Mouse (Mus musculus) right cerebral cortex, postnatal 10 days (tissue): Measurements from ENCODE around the gene Man1a2.

Experiments
- DNase-seq, 2 experiments: peaks; one replicate each; pipeline ENCODE4 v3.0.0; 2021; ENCODE audit warnings: low spot score in 2 of 2

The Man1a2 gene

DNA sequence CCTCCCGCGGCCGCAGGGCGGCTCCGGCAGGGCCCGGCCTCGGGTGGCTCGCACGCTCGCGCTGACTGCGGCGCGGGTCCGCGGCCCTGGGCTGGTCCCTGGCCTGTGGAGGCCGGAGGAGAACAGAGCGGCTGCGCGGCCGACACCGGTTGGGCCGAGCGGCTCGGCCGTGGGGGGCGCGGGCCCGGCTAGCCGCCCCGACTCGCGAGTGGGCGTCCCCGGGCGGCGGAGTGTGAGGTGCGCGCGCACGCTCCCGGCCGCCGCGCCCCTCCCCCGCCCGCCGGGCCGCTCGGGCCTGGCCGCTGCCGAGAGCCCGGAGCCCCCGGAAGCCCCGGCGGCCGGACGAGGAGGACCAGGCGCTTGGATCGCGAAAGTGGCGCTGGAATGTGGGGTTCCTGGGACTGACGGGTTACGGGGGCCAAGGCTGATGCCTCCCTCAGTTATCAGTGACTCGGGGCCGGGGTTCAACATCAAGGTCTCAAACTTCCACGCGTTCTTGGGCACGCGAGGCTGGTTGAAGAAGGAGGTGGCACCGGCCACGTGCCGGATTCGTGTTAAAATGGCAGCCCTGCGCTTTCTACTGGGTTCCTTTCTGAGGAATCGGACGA is 564 bp upstream of the Man1a2 start:
- DNase-seq, result peak; percentile 80 to 81

DNA sequence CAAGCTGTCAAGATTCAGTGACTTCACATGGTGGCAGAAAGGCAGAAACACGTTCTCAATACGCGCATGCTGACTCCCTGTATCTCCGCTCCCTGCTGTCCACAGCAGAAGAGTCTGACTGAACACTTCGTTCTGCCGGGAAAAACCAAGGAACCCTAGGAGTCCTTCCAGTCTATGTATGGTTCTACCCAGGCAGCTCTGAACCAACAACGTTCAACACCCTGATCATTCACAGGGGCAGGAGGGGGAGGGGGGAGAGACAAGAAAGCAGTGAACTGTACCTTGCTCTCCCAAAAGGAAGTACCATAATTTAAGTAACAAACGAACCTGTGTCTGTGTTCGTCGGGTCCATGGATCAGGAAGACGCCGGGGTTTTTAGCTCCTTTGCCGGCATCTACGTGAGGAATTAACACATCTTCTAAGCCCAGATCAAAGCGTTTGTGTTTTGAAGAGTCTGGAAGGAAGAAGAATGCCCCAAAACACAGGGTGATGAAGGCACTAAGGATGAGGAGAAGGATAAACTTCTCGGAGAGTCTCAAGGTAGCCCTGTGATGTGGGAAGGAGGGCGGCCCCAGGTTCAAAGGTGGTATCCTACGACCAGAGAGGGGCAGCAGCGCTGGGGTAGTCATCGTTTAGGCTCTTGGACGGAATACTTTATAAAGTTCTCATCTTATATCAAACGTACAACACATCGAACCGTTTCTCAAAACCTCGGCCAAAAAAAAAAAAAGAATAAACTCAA is 898 bp downstream of the Man1a2 start:
- DNase-seq, result peak in 1 of 2 experiments; percentile 50

DNA sequence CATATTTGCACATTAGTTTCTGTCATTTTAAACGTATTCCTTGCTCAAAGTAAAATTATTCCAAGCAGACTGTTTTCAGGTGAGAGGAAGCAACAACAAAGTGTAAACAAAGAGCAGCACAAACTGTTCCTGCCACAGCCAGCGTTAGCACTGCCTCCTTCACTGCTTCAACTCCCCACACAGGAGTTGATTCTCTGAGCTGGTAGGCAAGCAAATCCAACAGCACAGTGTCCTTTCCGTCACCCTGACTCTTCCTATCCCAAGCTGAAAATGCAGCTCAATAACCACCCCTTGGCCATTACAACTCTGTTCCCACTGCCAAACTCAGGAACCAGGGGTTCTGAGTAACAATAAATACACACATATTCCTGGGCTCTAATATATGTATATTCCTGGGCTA is 2.5 kb downstream of the Man1a2 start:
- DNase-seq, result no peak

DNA sequence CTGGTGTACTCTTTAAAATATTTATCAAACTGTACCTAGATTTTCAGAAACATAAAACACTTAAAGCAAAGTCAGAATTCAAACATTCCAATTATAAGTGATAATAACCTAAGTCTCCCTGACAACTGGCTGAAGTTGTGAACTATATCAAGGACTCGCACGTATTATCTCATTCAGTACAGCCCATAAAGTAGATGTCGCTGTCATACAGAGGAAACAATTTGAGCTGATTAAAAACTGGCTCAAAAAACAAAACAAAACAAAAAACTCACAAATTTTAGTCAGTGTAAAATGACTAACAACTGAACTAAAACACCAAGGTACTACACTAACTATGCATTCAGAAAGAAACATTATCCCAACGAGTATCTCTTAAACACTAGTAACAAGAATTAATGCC is 3.0 kb downstream of the Man1a2 start:
- DNase-seq, result no peak

DNA sequence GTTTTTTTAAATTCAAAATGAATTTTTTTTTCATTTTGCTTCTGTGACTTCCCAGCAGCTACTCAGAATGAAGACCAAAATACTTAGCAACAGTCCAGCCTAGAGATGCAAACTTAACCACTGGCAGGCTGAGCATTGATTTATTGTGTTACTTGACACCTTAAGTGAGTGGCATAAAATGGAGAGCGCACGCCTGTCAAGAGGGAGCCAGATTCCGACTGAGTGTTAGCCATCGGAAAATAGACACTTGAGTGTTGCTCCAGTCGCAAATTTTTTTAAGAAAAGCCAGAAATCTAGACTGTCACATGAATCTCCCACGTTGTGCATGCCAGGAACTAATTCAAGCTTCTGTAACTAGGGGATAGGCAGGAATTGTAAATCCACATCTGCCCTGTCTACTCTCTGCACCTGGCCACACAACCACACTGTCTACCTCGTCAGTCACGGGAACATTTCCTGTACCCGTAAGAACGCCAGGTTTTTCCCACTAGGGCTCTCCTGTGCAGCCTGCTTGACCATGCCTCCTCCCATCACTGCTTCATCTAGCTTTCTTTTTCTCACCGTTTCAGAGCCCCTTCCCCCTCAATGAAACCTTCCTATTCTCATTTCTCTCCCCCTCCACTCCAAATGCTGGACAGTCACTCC is 3.7 kb downstream of the Man1a2 start:
- DNase-seq, result no peak

DNA sequence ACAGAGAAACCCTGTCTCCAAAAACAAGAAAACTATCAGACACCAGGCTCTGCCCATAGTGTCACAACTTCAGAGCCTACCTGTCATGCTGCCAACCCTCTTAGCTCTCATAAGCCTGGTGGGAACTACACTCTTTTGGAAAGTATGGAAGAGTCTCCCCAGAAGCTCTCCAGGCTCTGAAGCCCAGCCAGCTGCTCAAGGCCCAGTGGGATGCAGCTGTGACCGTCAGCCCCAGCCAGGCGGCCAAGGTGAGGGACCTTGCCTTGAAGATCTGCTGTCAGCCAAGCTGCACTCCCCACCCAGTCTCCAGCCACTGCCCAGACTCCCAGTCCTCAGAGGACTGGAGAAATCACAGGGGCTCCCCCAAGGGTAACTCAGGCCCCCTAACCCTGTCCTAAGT is 5.1 kb downstream of the Man1a2 start:
- DNase-seq, result no peak

DNA sequence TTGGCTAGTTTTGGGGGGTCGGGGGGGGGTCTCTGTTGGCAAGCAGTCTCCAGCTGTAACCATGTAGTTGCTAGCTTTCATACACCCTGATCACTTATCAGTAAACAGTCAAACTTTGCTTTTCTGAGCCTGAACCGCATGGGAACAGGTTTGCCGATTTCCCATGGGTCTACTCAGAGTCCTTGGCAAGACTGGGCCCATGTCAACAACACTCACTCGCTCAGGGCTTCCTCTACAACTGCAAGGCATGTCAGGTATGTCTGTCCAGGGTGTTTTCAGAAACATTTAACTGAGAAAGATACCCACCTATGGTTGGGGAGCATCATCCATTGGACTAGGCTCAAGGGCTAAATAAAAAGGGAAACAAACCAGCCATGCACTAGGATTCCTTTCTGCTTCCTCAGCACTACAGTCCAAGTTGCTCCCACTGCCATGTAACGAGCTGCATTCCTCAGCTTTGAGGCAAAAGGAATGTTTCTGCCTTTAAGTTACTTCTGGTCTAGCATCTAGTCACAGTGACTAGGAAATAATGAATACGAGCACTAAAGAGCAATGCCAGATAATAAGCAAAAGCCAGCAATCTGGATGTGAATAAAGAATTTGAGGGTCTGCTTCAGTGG is 6.2 kb downstream of the Man1a2 start:
- no peak for DNase-seq

DNA sequence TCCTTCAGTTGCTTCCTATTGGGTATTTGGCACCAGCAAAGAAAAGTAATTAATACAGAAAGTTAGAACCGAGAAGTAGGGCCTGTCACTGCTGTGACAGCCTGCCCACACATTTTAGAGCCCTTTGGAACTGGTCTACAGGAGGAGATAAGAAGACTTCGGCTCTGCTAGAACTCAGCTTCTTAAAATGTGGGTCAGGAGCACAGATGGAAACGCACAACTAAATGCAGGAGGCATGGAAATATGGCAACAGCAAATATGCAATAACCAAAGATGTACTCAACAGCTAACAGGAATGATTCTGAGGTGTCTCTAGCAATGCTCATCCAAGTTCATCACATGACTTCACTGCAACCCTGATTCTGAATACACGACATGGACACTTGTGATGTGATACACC is 10.2 kb downstream of the Man1a2 start:
- no peak for DNase-seq

DNA sequence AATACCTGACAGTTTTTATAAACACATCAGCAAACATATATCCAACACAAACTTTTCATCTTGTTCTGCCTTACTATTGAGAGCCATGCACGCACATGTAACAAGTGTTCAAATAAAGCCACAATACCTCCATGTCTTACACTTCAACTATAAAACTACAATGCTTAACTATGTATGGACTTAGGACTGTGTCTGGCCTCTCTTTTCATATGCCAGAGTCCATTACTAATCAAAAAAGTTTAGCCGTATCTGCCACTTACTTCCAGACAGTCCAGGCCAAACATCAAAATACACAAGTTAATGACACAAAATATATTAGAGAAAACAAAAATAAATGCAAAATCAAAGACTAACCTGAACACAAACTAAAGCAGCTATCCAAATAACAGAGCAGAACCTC is 14.9 kb downstream of the Man1a2 start:
- DNase-seq, result no peak

DNA sequence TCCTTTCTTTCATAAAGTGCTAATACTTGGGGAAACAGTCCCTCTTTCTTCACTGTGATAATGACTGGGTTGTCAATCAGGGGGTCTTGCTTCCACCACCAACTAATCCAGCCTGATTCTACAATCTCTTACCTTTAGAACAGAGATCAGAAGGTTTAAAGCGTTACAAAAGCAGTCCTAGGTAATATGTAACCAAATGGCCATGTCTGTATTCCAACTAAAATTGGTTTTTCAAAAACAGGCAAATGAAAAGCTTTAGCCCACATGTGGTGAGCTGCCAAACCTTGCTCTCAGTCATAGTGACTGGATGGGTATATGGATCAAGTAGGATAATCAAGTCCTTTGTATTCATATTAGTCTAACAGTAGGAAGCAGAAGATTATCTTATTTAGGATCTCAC is 32.0 kb downstream of the Man1a2 start:
- DNase-seq, result no peak

DNA sequence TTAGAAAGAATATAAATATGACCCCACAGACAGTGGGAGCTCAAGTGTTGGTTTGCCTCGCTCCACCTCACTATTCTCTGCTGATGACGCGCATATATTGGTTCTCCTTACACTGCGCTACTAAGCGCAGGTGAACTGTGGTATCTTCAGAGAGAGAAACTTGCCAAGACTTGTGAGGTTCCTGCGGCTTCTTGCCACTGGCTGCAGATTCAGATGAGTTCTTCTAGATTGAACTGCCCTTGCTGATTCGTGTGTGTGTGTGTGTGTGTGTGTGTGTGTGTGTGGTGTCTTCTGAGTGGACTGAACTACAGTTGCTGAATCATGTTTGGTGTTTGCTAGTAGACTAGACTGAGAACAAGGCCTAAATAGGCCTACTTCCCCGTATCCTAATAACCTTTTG is 43.7 kb downstream of the Man1a2 start:
- DNase-seq, result no peak

DNA sequence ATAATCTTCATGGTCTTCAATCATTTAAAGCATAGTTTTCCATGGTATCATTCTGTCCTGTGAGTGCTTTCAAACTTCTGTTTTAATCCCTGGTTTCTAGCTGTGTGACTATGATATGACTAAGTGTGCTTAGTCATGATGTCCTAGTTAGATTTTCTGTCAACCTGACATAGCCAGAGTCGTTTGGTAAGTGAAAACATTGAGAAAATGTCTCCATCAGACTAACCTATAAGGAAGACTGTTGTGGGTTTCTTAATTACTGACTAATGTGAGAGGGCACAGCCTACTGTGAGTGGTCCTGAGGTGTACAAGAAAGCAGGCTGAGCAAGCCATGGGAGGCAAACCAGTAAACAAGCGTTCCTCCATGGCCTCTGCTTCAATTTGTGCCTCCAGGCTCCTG is 49.0 kb downstream of the Man1a2 start:
- no peak for DNase-seq

DNA sequence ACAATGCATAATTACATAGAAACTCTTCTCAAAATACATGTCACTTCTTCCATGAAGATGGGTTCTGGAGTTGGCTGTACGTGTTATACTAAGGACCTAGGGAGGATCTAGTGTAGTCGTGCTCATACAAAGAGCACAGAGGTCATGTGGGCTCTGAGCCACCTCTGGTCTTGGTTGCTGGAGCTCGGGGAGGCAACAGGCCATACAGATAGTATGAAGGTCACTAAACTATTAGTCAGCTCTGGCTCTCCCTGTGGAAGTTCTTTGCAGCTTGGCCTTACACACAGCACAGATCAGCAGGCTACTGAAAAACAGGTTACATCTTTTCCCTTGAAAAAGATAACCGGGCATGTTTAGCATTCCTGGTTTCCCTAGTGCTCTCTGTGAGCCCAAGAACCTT is 50.5 kb downstream of the Man1a2 start:
- DNase-seq, result no peak

DNA sequence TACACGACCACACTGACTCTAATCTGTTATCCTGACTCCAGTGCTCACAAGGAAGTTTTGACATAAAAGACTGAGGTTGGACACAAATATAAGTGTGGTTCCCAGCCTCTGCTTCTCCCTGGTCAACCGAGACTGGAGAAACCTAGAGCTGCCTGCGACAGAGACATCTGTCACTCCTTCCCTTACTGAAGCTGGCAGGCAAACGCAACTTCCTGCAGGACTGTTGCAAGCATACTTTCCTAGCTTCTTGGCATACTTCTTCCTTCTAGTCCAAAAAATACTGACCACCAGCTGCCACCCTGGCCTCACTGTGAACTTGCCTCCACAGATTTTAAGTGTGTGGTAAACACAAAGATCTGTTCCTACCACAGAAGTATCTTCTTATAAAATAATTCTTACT is 66.8 kb downstream of the Man1a2 start:
- DNase-seq, result no peak

DNA sequence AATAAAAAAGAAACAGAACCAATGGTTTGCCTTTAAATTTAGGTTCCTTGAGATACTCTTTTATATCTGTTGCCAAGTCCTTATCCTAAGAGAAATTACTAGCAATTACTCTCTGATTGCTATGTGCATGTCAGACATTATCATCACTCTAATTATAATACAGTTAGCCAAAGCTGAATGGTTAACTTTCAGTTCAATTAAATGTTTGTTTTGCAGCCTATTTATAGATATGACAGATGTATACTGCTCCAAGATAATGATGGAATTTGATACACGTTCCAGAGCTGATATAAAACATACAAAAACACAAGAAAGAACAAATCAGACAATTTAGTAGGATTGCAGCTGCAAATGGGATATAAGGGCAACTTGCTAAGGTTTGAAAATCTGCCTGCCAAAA is 74.4 kb downstream of the Man1a2 start:
- DNase-seq, result no peak

DNA sequence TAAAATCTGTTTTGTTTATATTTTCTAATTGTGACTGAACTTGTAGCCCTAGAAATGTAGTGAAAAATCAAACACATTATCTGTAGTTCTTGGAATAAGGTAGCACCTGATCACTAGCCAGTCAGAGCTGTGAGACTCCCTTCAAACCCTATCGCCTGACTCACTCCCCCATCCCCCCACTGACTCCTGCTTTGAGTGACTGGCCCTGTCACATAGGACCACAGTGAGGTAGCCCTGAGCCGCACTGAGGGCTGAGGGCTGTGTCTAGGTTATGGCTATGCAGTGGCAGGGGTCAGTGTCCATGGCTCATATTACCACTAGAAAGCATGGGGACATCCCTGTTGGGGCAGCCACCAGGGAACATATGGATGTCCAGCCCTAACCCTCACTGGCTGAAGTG is 80.8 kb downstream of the Man1a2 start:
- DNase-seq, result no peak

DNA sequence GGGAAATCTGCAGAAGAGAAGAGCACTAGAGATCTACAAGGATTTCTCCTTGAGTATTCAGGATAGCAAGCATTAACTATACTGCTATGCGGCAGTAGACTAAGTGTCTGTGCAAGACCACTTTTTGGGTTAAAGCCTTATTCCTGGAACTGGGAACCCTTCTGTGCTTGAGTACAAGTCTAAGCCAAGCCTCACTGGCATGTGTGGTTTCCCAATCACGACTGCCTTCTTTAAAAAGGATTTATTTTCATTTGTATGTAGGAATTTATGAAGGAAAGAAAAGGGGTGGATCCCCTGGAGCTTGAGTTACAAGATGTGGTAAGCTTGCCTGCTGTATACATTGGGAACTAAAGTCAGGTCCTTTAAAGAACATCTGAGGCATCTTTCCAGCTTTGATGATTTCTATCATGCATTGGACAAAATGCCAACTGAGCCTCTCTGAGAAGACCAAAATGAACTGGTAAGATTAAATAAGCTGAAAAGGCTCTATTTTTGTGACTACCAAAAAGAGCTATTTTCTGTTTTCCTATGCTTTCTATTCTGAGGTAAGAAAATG is 86.0 kb downstream of the Man1a2 start:
- DNase-seq, result no peak

DNA sequence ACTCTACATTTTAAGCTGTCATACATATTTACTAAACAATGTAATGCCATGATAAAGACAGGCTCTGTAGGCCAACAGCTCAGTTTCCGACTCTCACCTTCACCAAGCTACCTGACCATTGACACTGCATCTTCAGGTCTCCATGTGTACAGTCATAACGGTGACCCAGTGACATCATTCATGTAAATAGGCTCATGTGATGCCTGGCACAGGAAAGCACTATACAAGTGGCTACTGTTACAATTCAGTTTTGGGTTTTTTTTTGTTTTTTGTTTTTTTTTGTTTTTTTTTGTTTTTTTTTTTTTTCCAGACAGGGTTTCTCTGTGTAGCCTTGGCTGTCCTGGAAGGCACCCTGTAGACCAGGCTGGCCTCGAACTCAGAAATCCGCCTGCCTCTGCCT is 94.2 kb downstream of the Man1a2 start:
- no peak for DNase-seq

DNA sequence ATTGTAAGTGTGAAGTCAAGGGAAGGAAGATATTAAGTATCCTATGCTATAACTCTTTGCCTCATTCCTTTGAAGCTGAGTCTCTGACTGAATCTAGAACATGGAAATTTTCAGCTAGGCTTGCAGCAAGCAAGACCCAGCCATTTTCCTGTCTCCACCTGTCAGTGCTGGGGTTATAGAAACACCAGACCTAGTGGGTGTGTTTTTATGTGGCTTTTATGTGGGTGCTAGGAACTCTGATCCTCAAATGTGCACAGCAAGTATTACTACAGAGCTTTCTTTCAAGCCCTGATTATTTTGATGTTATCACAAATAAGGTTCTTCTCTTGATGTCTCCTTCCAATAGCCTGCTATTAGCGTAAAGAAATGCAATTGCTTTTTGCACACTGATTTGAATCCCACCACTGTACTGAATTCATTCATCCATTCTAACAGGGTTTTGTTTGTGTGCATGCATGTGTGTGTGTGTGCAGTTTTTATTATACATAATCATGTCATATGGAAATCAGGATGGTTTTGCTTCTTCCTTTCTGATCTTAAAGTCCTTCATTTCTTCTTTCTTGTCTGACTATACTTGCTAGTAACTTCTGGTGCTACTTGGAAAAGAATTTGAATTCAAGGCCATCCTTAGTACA is 102.5 kb downstream of the Man1a2 start:
- DNase-seq, result no peak

DNA sequence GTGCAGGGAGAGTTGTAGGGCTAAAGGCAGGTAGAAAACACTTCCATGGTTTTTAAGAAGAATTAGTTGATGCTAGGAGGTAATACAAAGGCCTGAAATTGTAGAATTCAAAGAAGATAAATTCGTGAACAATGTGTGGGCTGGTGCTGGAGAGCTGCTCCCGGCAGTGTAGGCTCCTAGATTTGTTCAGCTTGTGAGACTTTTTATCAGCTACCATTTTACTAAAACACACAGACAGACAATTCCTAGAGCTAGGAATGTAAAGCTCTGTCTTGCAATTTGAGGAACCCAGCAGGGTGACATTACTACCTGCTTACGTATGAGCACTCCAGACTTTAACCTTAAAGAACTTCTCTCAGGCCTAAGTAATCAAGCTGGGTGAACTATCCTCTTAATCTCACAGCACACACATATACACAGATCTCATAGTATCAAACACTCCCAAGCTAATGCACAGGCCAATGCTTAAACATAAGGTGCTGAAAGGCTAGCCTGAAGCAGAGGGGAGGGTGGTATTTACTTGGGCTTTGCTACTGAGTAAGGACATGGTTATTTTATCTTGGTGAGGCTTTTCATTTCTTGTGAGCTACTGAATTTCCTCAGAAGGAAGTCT is 112.6 kb downstream of the Man1a2 start:
- no peak for DNase-seq
